Mouse (Mus musculus): ENCODE results near the gene Vash1. TPM values are rescaled to one million over a fixed set of nuclear protein-coding genes. Genes with fewer than 3 reads are reported as not detected.

Gene Vash1
- total RNA-seq, 4 experiments from 2014 or later, result 2.0 to 3.6 (median 3.1) TPM

- no peak for DNase-seq (ENCODE audit: low spot score in 2 of 2)
Observed at GRCm38 (mm10) chr12:86682178-86682577, 3.7 kb downstream of the Vash1 start.

GRCm38 (mm10) chr12:86683698-86684097, 5.2 kb downstream of the Vash1 start:
- DNase-seq (ENCODE audit: low spot score in 2 of 2), result no peak

DNA sequence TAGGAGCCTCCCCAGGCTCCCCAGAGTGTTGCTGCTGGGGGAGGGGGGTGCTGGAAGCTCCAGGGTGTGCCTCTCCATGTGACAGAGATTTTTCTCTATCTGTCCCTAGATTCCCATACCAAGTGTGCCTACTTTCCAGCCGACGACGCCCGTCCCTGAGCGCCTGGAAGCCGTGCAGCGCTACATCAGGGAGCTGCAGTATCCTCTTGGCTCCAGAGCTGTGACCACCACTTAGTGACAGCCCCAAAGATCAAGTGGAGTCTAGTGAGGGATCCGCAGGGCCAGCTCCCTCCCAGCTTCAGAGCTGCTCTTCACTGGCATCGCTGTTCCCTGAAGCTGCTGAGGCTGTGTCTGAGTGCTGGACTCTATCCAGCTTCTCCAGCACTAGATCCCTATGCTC, 6.8 kb downstream of the Vash1 start:
- no peak for DNase-seq (ENCODE audit: low spot score in 2 of 2)

DNA sequence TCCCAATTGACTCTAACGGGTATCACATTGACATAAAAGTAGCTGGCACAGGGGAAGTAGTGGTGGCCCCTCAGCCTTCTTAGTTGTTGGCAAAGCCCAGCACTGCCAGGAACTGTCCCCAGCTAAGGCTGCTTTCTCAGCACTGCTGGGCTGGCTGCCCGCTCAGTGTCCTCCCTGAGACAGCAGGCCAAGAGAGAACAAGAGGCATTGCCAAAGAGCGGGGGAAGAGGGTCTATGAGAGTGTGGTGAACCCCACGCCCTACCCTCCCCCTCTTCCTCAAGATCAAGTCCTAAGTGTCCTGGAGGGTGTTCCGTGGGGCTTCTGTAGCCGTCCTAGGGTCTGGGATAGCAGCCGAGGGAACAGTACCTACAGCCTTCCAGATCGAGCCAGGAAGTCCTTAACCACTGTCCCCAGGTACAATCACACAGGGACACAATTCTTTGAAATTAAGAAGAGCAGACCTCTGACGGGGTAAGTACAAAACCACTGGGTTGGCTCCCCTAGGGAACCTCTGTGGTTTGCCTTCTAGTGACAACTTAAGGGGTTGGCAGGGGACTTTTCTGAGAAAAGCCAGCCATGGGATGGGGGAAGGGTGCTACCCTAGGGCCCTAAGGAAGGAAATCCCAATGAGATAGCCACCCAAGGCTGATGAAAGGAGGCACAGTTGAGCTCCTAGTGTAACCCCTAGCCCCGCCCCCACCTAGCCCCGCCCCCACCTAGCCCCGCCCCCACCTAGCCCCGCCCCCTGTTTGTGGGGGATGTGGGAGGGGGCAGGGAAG, 8.2 kb downstream of the Vash1 start:
- DNase-seq (ENCODE audit: low spot score in 2 of 2), result no peak

GRCm38 (mm10) chr12:86687445-86687955, 9.0 kb downstream of the Vash1 start:
- no peak for DNase-seq (ENCODE audit: low spot score in 2 of 2)

GRCm38 (mm10) chr12:86687971-86688573, 9.6 kb downstream of the Vash1 start:
- DNase-seq (ENCODE audit: low spot score in 2 of 2), result no peak

DNA sequence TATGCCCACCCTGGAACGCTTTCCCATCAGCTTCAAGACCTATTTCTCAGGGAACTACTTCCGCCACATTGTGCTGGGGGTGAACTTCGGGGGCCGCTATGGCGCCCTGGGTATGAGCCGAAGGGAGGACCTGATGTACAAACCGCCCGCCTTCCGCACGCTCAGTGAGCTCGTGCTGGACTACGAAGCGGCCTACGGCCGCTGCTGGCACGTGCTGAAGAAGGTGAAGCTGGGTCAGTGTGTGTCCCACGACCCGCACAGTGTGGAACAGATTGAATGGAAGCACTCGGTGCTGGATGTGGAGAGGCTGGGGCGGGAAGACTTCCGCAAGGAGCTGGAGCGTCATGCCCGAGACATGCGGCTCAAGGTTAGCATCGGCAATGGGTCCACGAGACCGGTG, 10.4 kb downstream of the Vash1 start:
- DNase-seq (ENCODE audit: low spot score in 2 of 2), result no peak

DNA sequence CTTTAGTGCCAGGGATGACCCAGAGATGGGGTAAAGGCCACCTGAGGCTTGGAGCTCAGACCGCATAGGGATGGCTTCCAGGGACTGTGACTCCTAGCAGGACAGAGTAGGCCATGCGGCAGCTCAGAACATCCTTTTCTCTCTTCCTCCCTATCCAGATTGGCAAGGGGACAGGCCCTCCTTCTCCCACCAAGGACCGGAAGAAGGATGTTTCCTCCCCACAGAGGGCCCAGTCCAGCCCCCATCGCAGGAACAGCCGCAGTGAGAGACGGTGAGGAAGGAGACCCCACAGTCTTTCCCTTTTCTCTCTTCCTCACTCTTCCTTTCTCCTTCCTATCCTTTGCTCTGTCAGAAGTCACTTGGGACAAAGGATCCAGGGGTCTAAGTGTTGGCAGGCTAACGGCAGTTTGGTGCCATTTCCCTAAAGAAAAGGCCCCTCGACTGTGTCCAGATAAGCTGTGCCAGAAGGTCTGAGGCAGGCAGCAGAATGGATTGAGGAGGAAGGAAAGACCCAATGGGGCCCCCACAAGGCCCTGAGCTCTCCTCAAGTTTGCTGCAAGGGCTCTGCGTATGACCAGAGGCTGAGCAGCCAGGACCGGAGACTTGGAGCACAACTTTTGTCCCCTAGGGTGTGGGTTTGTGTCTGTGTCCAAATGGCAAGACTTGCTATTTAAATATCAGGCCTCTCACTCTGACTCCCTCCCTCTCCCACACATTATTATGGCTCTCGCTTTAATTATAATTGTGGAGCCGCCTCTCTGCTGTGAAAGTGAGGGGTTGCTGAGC, 12.4 kb downstream of the Vash1 start:
- DNase-seq (ENCODE audit: low spot score in 2 of 2), result no peak

DNA sequence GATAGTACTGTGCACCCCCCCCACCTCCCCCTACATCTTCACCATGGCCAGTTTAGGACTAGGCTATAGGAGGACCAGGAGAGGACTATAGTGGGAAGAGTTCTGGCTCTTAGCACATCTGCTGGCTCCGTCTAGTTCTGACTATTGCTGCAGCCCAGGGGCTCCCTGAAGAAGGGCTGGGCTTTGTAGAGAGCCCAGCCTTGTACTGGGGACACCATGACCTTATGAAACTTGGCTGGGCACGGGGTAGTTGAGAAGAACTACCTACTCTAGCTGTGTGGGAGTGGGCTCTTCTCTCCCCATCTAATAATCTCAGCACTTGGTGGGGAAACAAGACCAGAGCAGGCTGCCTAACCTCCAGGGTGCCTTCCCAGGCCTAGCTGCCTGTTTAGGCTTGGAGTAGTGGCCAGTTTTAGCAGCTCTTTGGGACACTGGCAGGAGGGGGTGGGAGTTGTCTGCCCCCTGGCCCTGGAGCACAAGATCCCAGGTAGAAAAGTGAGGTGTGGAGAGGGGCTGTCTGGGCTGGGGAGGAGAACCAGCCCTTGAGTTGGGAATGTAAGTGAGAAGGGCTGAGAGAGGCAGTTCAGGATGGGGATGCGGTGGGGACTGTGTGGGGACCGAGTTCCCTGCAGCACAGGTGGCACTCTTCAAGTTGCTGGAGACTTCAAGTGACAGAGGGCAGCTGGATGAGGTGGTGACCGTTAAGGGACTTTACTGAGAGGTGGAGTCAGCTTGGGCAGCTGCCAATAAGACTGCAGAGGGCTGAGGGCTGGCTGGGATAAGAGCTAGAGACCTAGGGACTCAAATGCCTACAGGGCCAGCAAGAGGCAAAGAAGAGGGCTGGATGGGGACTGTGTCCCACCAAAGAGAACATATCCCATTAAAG, 14.2 kb downstream of the Vash1 start:
- no peak for DNase-seq (ENCODE audit: low spot score in 2 of 2)

GRCm38 (mm10) chr12:86693389-86693788, 14.9 kb downstream of the Vash1 start:
- DNase-seq (ENCODE audit: low spot score in 2 of 2), result no peak

GRCm38 (mm10) chr12:86694441-86694840, 15.9 kb downstream of the Vash1 start:
- no peak for DNase-seq (ENCODE audit: low spot score in 2 of 2)

DNA sequence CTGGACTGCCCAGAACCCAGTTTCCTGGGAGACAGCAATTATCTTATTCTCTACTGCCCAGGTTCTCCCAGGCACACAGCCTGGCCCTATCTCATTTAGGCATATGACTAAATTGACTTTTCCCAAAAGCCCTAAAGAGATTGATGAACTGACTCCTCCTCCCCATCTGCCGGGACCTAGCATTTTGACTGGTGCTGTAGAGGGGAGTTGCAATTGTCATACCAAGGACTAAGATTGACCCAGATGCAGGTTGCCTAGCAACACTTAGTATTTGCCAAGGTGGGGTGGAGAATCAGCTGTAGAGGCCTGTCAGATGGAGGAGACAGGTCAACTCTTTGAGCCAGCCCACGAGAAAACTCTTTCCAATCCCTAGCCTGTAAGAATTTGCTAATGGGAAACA, 19.5 kb downstream of the Vash1 start:
- no peak for DNase-seq (ENCODE audit: low spot score in 2 of 2)

DNA sequence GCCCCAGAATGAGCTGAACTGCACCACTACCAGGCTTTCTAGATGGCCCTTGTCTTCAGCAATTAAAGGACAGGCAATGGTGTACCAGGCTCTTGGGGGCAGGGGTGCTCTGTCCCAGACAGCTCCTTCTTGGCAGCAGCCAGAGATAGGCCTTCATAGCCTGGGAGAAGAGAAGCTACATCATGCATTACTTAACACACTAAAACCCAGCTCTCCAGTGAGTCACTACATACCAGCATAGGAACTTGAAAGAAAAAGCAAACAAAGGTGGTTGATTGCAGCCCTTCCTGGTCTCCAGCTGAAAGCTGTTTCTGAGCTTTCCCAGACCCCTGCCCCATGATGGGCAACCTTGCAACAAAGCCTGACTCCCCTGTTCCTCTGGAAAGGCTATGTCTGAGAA, 20.0 kb downstream of the Vash1 start:
- no peak for DNase-seq (ENCODE audit: low spot score in 2 of 2)

GRCm38 (mm10) chr12:86699965-86700926, 21.7 kb downstream of the Vash1 start:
- no peak for DNase-seq (ENCODE audit: low spot score in 2 of 2)

GRCm38 (mm10) chr12:86700927-86701310, 22.4 kb downstream of the Vash1 start:
- no peak for DNase-seq (ENCODE audit: low spot score in 2 of 2)

DNA sequence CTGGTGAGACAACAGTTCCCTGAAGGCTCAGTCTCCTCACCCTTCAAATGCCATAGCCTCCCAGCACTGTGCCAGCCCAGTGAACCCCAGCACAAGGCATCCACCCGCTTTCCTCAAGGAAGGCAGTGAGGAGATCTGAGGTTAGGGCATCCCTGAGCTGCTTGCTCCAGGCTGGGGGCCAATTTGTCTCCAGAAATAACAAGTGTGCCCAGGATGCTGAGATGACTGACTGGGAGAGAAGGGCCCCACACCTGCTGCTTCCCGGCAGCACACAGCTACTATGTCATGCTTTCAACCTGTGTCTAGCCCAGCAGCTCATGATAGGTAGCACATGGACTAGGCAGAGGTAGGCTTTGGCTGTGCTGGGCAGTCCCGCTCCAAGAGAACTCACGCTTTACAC, 23.0 kb downstream of the Vash1 start:
- no peak for DNase-seq (ENCODE audit: low spot score in 2 of 2)

- DNase-seq (ENCODE audit: low spot score in 2 of 2), result no peak
Observed at GRCm38 (mm10) chr12:86702690-86703089, 24.2 kb downstream of the Vash1 start.

- DNase-seq (ENCODE audit: low spot score in 2 of 2), result no peak
Observed at GRCm38 (mm10) chr12:86705843-86706242, 27.3 kb downstream of the Vash1 start.

DNA sequence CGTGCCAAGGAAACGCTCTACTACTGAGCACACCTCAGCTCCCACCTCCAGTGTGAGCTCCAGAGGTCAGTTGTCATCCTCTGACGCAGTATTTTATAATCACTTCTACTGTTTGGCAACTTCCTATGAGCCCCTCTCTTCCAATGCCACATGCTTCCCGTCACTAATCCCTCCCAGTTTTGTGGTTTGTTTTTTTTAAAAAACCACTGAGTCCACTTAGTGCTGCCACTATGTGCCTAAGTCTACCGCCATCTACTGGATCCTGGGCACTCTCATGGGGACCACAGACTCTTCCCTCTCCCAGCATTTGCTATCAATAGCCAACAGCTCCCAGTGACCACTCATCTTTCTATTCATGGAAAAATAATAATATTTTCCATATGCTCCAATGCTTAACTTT, 35.5 kb downstream of the Vash1 start:
- no peak for DNase-seq (ENCODE audit: low spot score in 2 of 2)

GRCm38 (mm10) chr12:86715401-86715800, 36.9 kb downstream of the Vash1 start:
- DNase-seq (ENCODE audit: low spot score in 2 of 2), result peak; percentile 37 to 45

All from gastrocnemius, adult 8-10 months (tissue).